Mouse (Mus musculus) lung, adult 2 months (tissue): ENCODE measurements at regions not wholly inside any gene's neighbourhood (a gene's known extent, or its start where the extent isn't known, plus 50 kb on each side); places are given as distances from the start of the nearest gene placed in this dataset.

ENCODE experiments used
- DNase-seq: peaks from one replicate; pipeline ENCODE4 v3.0.0; 2022
- H3K4me1 ChIP-seq: fragments of 200-500 bp; 2 replicates; pipeline ENCODE4 v1.6.1; 2011; ENCODE audit warnings: low read length; ENCODE audit not compliant: control insufficient read depth, insufficient read depth
- H3K4me3 ChIP-seq: fragments of 200-500 bp; replicated peaks from 2 replicates; pipeline ENCODE3; 2011; ENCODE audit warnings: low read depth, mild to moderate bottlenecking, control low read depth, low read length; ENCODE audit errors: extremely low read depth
- CTCF ChIP-seq: fragments of 200-500 bp; IDR thresholded peaks from 2 replicates; pipeline ENCODE4 v1.5.1; 2011; ENCODE audit warnings: mild to moderate bottlenecking, low read length, control low read depth; ENCODE audit not compliant: insufficient read depth
- POLR2A ChIP-seq: fragments of 200-500 bp; IDR thresholded peaks from 2 replicates; pipeline ENCODE4 v1.6.1; 2011; ENCODE audit warnings: low read depth, mild to moderate bottlenecking, control low read depth, low read length, borderline replicate concordance; ENCODE audit errors: extremely low read depth
- WGBS: fragments of 180-500 bp; shearing (Covaris S2); methylation state at CpG from one replicate; pipeline ENCODE4 v1.1.7; 2018; 5-methylcytosine and 5-hydroxymethylcytosine counted together

DNA sequence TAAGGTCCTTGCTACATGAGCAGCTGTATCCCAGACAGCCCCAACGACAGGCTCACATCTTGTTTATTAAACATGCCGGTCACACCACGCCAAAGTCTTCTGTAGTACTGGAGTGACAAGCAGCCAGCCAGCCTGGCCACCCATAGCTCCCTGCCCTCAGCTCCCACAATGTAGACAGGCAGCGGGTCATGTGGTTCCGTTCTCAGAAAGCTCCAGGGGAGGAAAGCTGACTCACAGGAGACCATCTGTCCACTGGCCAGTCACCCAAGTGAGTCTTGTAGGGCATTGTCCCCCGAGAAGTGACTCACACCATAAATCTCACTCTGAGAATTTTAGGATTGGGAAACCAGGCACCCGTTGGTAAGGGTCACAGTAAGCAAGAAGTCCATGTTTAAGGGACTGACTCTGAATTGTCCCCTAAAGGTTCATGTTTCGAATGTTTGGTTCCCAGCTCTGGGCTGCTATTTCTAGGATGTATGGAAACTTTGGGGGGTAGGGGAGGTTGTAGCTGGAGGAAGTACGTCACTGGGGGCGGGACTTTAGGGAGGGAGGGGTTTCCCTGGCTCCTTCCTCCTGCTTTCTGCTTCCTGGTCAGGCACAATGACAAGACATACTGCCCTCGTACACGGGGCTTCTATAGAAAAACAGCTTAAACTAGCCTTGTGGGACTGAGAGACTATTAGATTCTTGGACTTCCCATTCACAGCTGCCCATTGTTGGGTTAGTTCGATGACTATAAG, 203.0 kb upstream of the Tbx3 start:
- no peak for TF ChIP-seq CTCF
- TF ChIP-seq POLR2A = no peak
- Histone ChIP-seq H3K4me3 (no peak overlapping the region), H3K4me1 (peaks cover 3% of the 10 kb centered on the region; the same call in 1 of the 2 replicates)
- DNase-seq = no peak
- 58% methylated on average over 13 of the region's 13 CpGs for WGBS

- H3K4me3 ChIP-seq = no peak overlapping the region
- H3K4me1 ChIP-seq = peaks cover 2% of the 10 kb centered on the region; the same call in 1 of the 2 replicates
- TF ChIP-seq POLR2A = no peak
- 60% methylated on average over 2 of the region's 2 CpGs for WGBS
- no peak for DNase-seq
Observed at GRCm38 (mm10) chr5:119477926-119478325, 192.5 kb upstream of the Tbx3 start.

DNA sequence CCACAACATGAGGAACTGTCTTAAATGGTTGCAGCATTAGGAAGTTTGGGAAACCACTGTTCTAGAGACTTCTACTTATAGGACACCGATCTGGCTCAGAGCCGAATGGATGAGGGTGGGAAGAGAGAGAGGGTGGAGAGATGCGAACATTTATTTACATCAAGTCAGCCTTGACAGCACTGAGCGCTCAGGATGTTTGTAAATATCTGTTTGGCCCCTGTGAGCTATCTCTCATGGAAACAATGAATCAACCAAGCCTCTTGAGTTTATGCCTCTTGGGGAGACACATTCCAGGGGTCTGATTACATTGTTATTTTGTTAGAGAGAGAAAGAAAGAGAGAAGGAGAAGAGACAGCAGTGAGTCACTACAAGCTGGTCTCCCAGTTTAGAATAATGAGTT, 192.1 kb upstream of the Tbx3 start:
- TF ChIP-seq CTCF = no peak
- no peak for TF ChIP-seq POLR2A
- H3K4me3 ChIP-seq = no peak overlapping the region
- DNase-seq = no peak
- 42% methylated on average over 4 of the region's 4 CpGs for WGBS
- peaks cover 2% of the 10 kb centered on the region; the same call in 1 of the 2 replicates for H3K4me1 ChIP-seq

DNA sequence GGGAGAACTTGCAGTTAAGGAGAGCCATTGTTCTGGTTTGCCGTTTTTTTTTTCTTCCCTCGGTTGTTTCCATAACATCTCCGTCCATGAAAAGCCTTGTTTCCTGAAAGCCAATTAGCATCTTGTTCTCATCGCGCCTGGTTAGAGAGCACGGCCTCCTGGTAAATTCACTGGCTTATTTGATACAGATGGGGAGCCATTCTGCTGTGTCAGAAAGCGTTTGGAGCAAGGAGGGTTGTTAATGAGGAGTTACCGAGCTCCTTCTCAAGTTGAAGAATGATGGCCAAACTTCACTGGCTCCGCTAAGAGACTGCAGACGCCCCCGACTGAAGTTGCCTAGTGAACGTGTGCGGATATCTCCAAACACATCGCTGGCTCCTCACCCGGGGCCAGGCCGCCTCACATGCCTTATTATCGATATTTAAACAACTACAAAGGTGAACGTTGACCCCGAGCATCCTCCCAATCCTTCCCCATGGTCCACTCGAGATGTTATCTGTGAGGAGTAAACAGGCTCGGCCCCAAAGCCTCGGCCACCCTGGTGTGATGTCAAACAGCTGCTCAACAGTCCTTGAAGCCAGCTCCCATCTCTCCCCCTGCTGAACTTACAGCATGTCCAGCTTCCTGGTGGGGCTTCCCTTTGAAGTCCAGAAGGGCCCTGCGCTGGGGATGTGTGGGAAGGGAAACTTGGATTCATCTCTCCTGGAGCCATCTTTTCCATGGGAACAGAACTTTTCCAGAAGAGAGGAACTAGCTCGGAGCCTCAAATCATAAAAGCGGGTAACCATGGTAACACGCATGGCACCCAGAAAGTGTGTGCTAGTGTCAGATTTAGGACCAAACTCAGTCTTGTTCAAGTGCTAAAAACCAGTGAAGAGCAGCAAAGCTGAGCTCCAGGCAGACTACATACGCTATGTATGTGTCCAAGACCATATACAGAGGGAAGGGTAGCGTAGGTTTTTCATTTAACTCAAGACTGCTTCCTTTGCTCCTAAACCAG, 190.0 kb upstream of the Tbx3 start:
- DNase-seq = no peak
- no peak for TF ChIP-seq POLR2A
- no peak for TF ChIP-seq CTCF
- Histone ChIP-seq H3K4me3 (no peak overlapping the region), H3K4me1 (peaks cover 2% of the 10 kb centered on the region; the same call in 1 of the 2 replicates)
- 37% methylated on average over 28 of the region's 28 CpGs for WGBS

- Histone ChIP-seq H3K4me1 (peaks cover 2% of the 10 kb centered on the region; the same call in 1 of the 2 replicates), H3K4me3 (no peak overlapping the region)
- no peak for TF ChIP-seq CTCF
- TF ChIP-seq POLR2A = no peak
- no peak for DNase-seq
- 43% methylated on average over 8 of the region's 8 CpGs for WGBS
Observed at GRCm38 (mm10) chr5:119483706-119484105, 186.8 kb upstream of the Tbx3 start.

DNA sequence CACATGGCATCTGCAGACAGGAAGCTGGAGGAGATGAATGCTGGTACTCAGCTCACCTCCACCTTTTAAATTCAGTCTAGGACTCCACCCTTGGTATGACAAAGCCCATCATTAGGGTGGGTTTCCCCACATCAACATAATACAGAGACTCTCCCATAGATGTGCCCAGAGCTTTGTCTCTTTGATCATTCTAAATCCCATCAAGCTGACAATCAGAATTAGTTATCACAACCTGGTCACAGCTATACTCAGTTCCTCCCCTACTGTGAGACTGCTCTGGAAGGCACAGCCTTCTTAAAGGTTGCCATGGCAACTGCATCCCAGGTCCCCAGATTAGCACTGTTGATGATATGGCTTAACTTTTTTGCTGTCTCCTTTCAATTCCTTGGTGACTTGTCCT, 184.3 kb upstream of the Tbx3 start:
- H3K4me3 ChIP-seq = no peak overlapping the region
- no peak for DNase-seq
- no peak for TF ChIP-seq CTCF
- TF ChIP-seq POLR2A = no peak
- H3K4me1 ChIP-seq = no peaks in the 10 kb centered on the region

DNA sequence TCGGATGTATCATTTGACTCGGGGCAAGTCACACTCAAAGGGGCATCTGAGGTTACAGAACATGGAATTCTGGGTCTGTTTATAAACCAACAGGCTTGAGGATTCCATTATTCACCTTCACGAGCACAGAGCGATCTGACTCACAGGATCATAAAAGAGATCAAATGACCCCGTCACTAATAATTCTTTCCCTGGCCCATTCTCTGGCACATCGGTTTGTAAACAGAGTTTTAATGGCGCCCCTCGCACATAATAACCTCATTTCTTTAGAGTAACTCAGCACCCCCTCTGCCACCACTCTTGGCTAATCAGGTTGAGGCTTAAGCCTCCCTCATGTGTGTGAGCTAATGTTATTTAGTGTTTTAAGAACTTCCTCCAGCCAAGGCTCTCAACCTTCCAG, 183.3 kb upstream of the Tbx3 start:
- TF ChIP-seq POLR2A = no peak
- TF ChIP-seq CTCF = no peak
- Histone ChIP-seq H3K4me3 (no peak overlapping the region), H3K4me1 (no peaks in the 10 kb centered on the region)
- DNase-seq = no peak
- WGBS = 69% methylated on average over 8 of the region's 8 CpGs

- no peak for DNase-seq
- no peak overlapping the region for H3K4me3 ChIP-seq
- no peak for TF ChIP-seq CTCF
- TF ChIP-seq POLR2A = no peak
- WGBS = 92% methylated on average over 1 of the region's 1 CpGs
- no peaks in the 10 kb centered on the region for H3K4me1 ChIP-seq
Observed at GRCm38 (mm10) chr5:119497501-119497900, 173.0 kb upstream of the Tbx3 start.

- 72% methylated on average over 6 of the region's 6 CpGs for WGBS
- H3K4me3 ChIP-seq = no peak overlapping the region
- no peak for DNase-seq
- TF ChIP-seq POLR2A (no peak), CTCF (no peak)
- H3K4me1 ChIP-seq = no peaks in the 10 kb centered on the region
Observed at GRCm38 (mm10) chr5:119498431-119498830, 172.0 kb upstream of the Tbx3 start.
